Mouse (Mus musculus) common myeloid progenitor, adult 5-6 weeks (primary cell): ENCODE measurements around the gene Olfr457. TPM values are rescaled to one million over a fixed set of nuclear protein-coding genes. Genes with fewer than 3 reads are reported as not detected.

ENCODE experiments used
- total RNA-seq: library from RNA; stranded (forward); fragments of 200-1000, 187-1606 nt; gene quantifications from 2 replicates; pipeline ENCODE4 v1.2.3, GENCODE M21; 2017

The Olfr457 gene
- total RNA-seq, 1 experiment from 2014 or later: not detected

Other genes starting within 250 kb of the Olfr457 start
- gene Gstk1, start 230.4 kb downstream of the Olfr457 start, total RNA-seq: 8.3 and 14.6 TPM in 2 replicates
- not detected in 2 replicates for gene Tmem139, start 214.4 kb downstream of the Olfr457 start, total RNA-seq
- 88.4 and 100 TPM in 2 replicates for gene Casp2, start 211.3 kb downstream of the Olfr457 start, total RNA-seq
- not detected in 2 replicates for gene Clcn1, start 189.7 kb downstream of the Olfr457 start, total RNA-seq
- gene Fam131b, start 151.7 kb downstream of the Olfr457 start, total RNA-seq: not detected in 2 replicates
- gene Zyx, start 126.7 kb downstream of the Olfr457 start, total RNA-seq: 34.5 and 48.0 TPM in 2 replicates
- 1.8 TPM in 1 of 2 replicates, not detected in the other for gene Epha1, start 103.1 kb downstream of the Olfr457 start, total RNA-seq
- not detected in 2 replicates for gene Tas2r143, start 76.1 kb downstream of the Olfr457 start, total RNA-seq
- not detected in 2 replicates for gene Tas2r135, start 70.9 kb downstream of the Olfr457 start, total RNA-seq
- gene Tas2r126, start 41.8 kb downstream of the Olfr457 start, total RNA-seq: not detected in 2 replicates
- not detected in 2 replicates for gene Olfr458, start 11.1 kb downstream of the Olfr457 start, total RNA-seq
- not detected in 2 replicates for gene Olfr456, start 10.9 kb upstream of the Olfr457 start, total RNA-seq
- gene Olfr455, start 71.3 kb upstream of the Olfr457 start, total RNA-seq: not detected in 2 replicates
- not detected in 2 replicates for gene Tcaf3, start 121.4 kb upstream of the Olfr457 start, total RNA-seq
- gene Tcaf2, start 168.9 kb upstream of the Olfr457 start, total RNA-seq: under 0.01 TPM in 1 of 2 replicates, not detected in the other
- gene Tcaf1, start 233.8 kb upstream of the Olfr457 start, total RNA-seq: 0.97 and 4.2 TPM in 2 replicates